Mouse (Mus musculus) frontal cortex, adult 2 months (tissue): ENCODE results near the gene Snx25. TPM values are rescaled to one million over a fixed set of nuclear protein-coding genes. Genes with fewer than 3 reads are reported as not detected.

Experiments
- DNase-seq, 2 experiments: peaks; one replicate each; pipeline ENCODE4 v3.0.0; 2022; ENCODE audit warnings: low spot score in 1 of 2; ENCODE audit errors: extremely low spot score in 1 of 2
- polyA plus RNA-seq: library from polyadenylated mRNA; depleted of rRNA; stranded (reverse); fragments of >200 nt; gene quantifications from 2 replicates; pipeline ENCODE4 v1.2.3, GENCODE M21; 2012; rRNA removed

The Snx25 gene
- polyA plus RNA-seq = 26.9 and 30.1 TPM in 2 replicates

GRCm38 (mm10) chr8:46152064-46153031, at the start of gene Snx25:
Snx25 (minus strand) TSS chr8:46152159.
- DNase-seq = peak in 1 of 2 experiments; percentile 86

GRCm38 (mm10) chr8:46197673-46198072, 45.7 kb upstream of the Snx25 start:
- DNase-seq = no peak

- DNase-seq = no peak
Measured at GRCm38 (mm10) chr8:46196877-46197276, 44.9 kb upstream of the Snx25 start.

- DNase-seq = no peak
Measured at GRCm38 (mm10) chr8:46193100-46193499, 41.1 kb upstream of the Snx25 start.

- peak in 1 of 2 experiments; percentile 80 for DNase-seq
Measured at GRCm38 (mm10) chr8:46185361-46185760, 33.4 kb upstream of the Snx25 start.

GRCm38 (mm10) chr8:46180136-46180535, 28.2 kb upstream of the Snx25 start:
- no peak for DNase-seq

GRCm38 (mm10) chr8:46173651-46174050, 21.7 kb upstream of the Snx25 start:
- DNase-seq = no peak

- DNase-seq = no peak
Measured at GRCm38 (mm10) chr8:46163870-46164190, 11.9 kb upstream of the Snx25 start.

GRCm38 (mm10) chr8:46162953-46163869, 11.3 kb upstream of the Snx25 start:
- peak; percentile 87 to 98 for DNase-seq

- DNase-seq = no peak
Measured at GRCm38 (mm10) chr8:46153042-46153441, 1.1 kb upstream of the Snx25 start.

- DNase-seq = peak in 1 of 2 experiments; percentile 29
Measured at GRCm38 (mm10) chr8:46151202-46152062, 527 bp downstream of the Snx25 start, which contains the start of gene Cfap97. Cfap97 (plus strand) TSS chr8:46151771.

GRCm38 (mm10) chr8:46149782-46150181, 2.2 kb downstream of the Snx25 start:
- no peak for DNase-seq

- peak in 1 of 2 experiments; percentile 30 for DNase-seq
Measured at GRCm38 (mm10) chr8:46149306-46149705, 2.7 kb downstream of the Snx25 start.

- DNase-seq = no peak
Measured at GRCm38 (mm10) chr8:46146173-46146572, 5.8 kb downstream of the Snx25 start.

GRCm38 (mm10) chr8:46143924-46144323, 8.0 kb downstream of the Snx25 start:
- no peak for DNase-seq

- DNase-seq = no peak
Measured at GRCm38 (mm10) chr8:46143470-46143869, 8.5 kb downstream of the Snx25 start.

- no peak for DNase-seq
Measured at GRCm38 (mm10) chr8:46142498-46143081, 9.4 kb downstream of the Snx25 start.

GRCm38 (mm10) chr8:46141688-46142087, 10.3 kb downstream of the Snx25 start:
- no peak for DNase-seq

- DNase-seq = no peak
Measured at GRCm38 (mm10) chr8:46140376-46141120, 11.4 kb downstream of the Snx25 start.
